Comparison of ENCODE assay signal across 9 mouse cellular contexts in genomic region chr1:182553649-182554375, GRCm38 (mm10). TPM values are rescaled to one million over a fixed set of nuclear protein-coding genes. Genes with fewer than 3 reads are reported as not detected.
DNase-seq lines count a peak whose midpoint lies in the region; ATAC-seq and TF ChIP-seq lines count a peak whose summit lies in the region.
"Had no signal": no experiment of that assay in that cellular context is flagged by ENCODE, and none has a peak within 500 bp of the region (broad histone marks: within the 10 kb centered on the region; RNA-seq: fewer than 3 reads in every experiment).

No protein-coding gene starts in this region.

- no peak for DNase-seq in testis, postnatal 14 days (ENCODE audit: low spot score)
- DNase-seq in cerebellum, adult 9-10 months = peak; percentile 33
- DNase-seq in frontal cortex, postnatal 14 days (ENCODE audit: low spot score in 2 of 2) = peak; percentile 38 to 48
- peak; percentile 11 for DNase-seq in liver, embryonic 13.5 days
- no peak for DNase-seq in adipocyte (ENCODE audit: low spot score)

- H3K27ac ChIP-seq in testis, adult 2 months (ENCODE audit: control insufficient read depth, insufficient read depth, low read depth, low read length) = no peak overlapping the region
- H3K27ac ChIP-seq in kidney, embryonic 14.5 days (ENCODE audit: low read depth, low read length) = no peak overlapping the region
- no peak overlapping the region for H3K27ac ChIP-seq in liver, embryonic 13.5 days
- no peak overlapping the region for H3K27ac ChIP-seq in neural tube, embryonic 13.5 days (replicated peaks)
- H3K27ac ChIP-seq: macrophage had no signal

- no peaks in the 10 kb centered on the region for H3K4me1 ChIP-seq in testis, adult 2 months (ENCODE audit: control insufficient read depth, insufficient read depth, low read length)
- H3K4me1 ChIP-seq in kidney, embryonic 14.5 days (ENCODE audit: control insufficient read depth, insufficient read depth, low read length) = no peaks in the 10 kb centered on the region
- 0 out of 2 replicates have a peak, but pooled peaks cover 6% of the 10 kb centered on the region for H3K4me1 ChIP-seq in liver, embryonic 13.5 days (replicated peaks)
- peaks cover 5% of the 10 kb centered on the region; the same call in 1 of the 2 replicates for H3K4me1 ChIP-seq in neural tube, embryonic 13.5 days (replicated peaks)

- no peak overlapping the region for H3K4me2 ChIP-seq in kidney, embryonic 14.5 days (replicated peaks; ENCODE audit: low read depth, low read length)
- H3K4me2 ChIP-seq in liver, embryonic 13.5 days = no peak overlapping the region
- H3K4me2 ChIP-seq in neural tube, embryonic 13.5 days = no peak overlapping the region

- no peak for TF ChIP-seq POLR2A in testis, adult 2 months (IDR thresholded peaks at IDR 0.05; ENCODE audit: control insufficient read depth, low read depth, low read length)

- H3K9ac ChIP-seq in kidney, embryonic 14.5 days (ENCODE audit: low read depth, low read length) = no peak overlapping the region
- no peak overlapping the region for H3K9ac ChIP-seq in liver, embryonic 13.5 days
- H3K9ac ChIP-seq in neural tube, embryonic 13.5 days = no peak overlapping the region

- TF ChIP-seq CTCF in testis, adult 2 months (IDR thresholded peaks at IDR 0.05; ENCODE audit: control insufficient read depth, insufficient read depth, insufficient replicate concordance, low read depth, low read length) = peak; percentile 82; the same call in 1 of the 2 replicates

- H3K27me3 ChIP-seq in testis, adult 2 months (ENCODE audit: control insufficient read depth, insufficient read depth, low read length) = no peaks in the 10 kb centered on the region
- no peaks in the 10 kb centered on the region for H3K27me3 ChIP-seq in kidney, embryonic 14.5 days (ENCODE audit: control insufficient read depth, insufficient read depth, low read length)
- H3K27me3 ChIP-seq in liver, embryonic 13.5 days = no peaks in the 10 kb centered on the region
- H3K27me3 ChIP-seq in neural tube, embryonic 13.5 days = no peaks in the 10 kb centered on the region

- H3K9me3 ChIP-seq in kidney, embryonic 14.5 days (ENCODE audit: control insufficient read depth, low read length) = no peaks in the 10 kb centered on the region
- H3K9me3 ChIP-seq in liver, embryonic 13.5 days (replicated peaks) = no peaks in the 10 kb centered on the region
- no peaks in the 10 kb centered on the region for H3K9me3 ChIP-seq in neural tube, embryonic 13.5 days

- peak; percentile 62; the same call in 1 of the 2 replicates for ATAC-seq in kidney, embryonic 14.5 days (ENCODE audit: low FRiP score, low TSS enrichment)
- ATAC-seq in liver, embryonic 13.5 days (ENCODE audit: low read depth) = peak; percentile 61; the same call in 1 of the 2 replicates
- ATAC-seq in neural tube, embryonic 13.5 days (ENCODE audit: low read depth) = peak; percentile 52; the same call in 1 of the 2 replicates

- 66% methylated on average over 12 of the region's 12 CpGs for WGBS in kidney, embryonic 14.5 days
- 53% methylated on average over 12 of the region's 12 CpGs for WGBS in liver, embryonic 13.5 days (ENCODE audit: insufficient replicate concordance)
- 60% methylated on average over 12 of the region's 12 CpGs for WGBS in neural tube, embryonic 13.5 days

- H3K4me3 ChIP-seq in testis, adult 2 months (ENCODE audit: control insufficient read depth, low read depth, low read length) = no peak overlapping the region
- H3K4me3 ChIP-seq in kidney, embryonic 14.5 days (ENCODE audit: low read length) = no peak overlapping the region
- no peak overlapping the region for H3K4me3 ChIP-seq in liver, embryonic 13.5 days (replicated peaks)
- no peak overlapping the region for H3K4me3 ChIP-seq in neural tube, embryonic 13.5 days

- no peaks in the 10 kb centered on the region for H3K36me3 ChIP-seq in testis, adult 2 months (ENCODE audit: control insufficient read depth, insufficient read depth, low read length)
- H3K36me3 ChIP-seq in kidney, embryonic 14.5 days (ENCODE audit: control insufficient read depth, insufficient read depth, low read length) = no peaks in the 10 kb centered on the region
- no peaks in the 10 kb centered on the region for H3K36me3 ChIP-seq in liver, embryonic 13.5 days
- no peaks in the 10 kb centered on the region for H3K36me3 ChIP-seq in neural tube, embryonic 13.5 days

RNA-seq across cellular contexts. Expression of gene Capn8, which starts 11.0 kb away (rescaled TPM):
- 1.4 and 1.5 TPM in 2 replicates for polyA plus RNA-seq in testis, adult 2 months (2012; rRNA removed)
- not detected in 2 replicates for polyA plus RNA-seq in kidney, embryonic 14.5 days (2014; fragmentation: Nextera tagmentation; extraction: Ambion mirVana)
- not detected in 2 replicates for polyA plus RNA-seq in liver, embryonic 13.5 days (2015; fragmentation: Nextera tagmentation; extraction: Ambion mirVana)
- polyA plus RNA-seq in neural tube, embryonic 13.5 days (2015; fragmentation: Nextera tagmentation; extraction: Ambion mirVana) = 0.29 TPM in 1 of 2 replicates, not detected in the other
- polyA plus RNA-seq: macrophage had no signal

RNA-seq across cellular contexts. Expression of gene Capn2, which starts 36.4 kb away (rescaled TPM):
- polyA plus RNA-seq in testis, adult 2 months (2012; rRNA removed) = 2.4 and 2.8 TPM in 2 replicates
- 52.3 and 94.7 TPM in 2 replicates for polyA plus RNA-seq in kidney, embryonic 14.5 days (2014; fragmentation: Nextera tagmentation; extraction: Ambion mirVana)
- 22.2 and 25.2 TPM in 2 replicates for polyA plus RNA-seq in liver, embryonic 13.5 days (2015; fragmentation: Nextera tagmentation; extraction: Ambion mirVana)
- 95.5 and 99.2 TPM in 2 replicates for polyA plus RNA-seq in neural tube, embryonic 13.5 days (2015; fragmentation: Nextera tagmentation; extraction: Ambion mirVana)

Comparison
In these comparisons a context has a peak if more than half of its experiments do, and no peak if none do; other contexts are left out.
1. DNase-seq: peak in cerebellum, adult 9-10 months (single experiment), frontal cortex, postnatal 14 days (2 of 2) and liver, embryonic 13.5 days (single experiment); none in testis, postnatal 14 days (single experiment) and adipocyte (single experiment).
2. Peak in every context shown above with its lines, with median percentiles within 50 percentile points of each other: ATAC-seq.